In genomic region chr10:92021036-92021435, GRCm38 (mm10) we compare ENCODE assay signal across 20 mouse cellular contexts.
DNase-seq lines count a peak whose midpoint lies in the region; ATAC-seq and TF ChIP-seq lines count a peak whose summit lies in the region.
"Had no signal": no experiment of that assay in that cellular context is flagged by ENCODE, and none has a peak within 500 bp of the region (broad histone marks: within the 10 kb centered on the region; RNA-seq: fewer than 3 reads in every experiment).

No protein-coding gene starts in this region.

- H3K4me1 ChIP-seq in hindbrain, postnatal 0 days (ENCODE audit: insufficient read depth, low read length) = no peaks in the 10 kb centered on the region
- H3K4me1 ChIP-seq in hindbrain, embryonic 13.5 days (replicated peaks) = peaks cover 17% of the 10 kb centered on the region
- H3K4me1 ChIP-seq: embryonic facial prominence, embryonic 13.5 days; heart, embryonic 13.5 days; intestine, embryonic 15.5 days had no signal

- no peak for TF ChIP-seq CTCF in hindbrain, postnatal 0 days (IDR thresholded peaks at IDR 0.05; ENCODE audit: low read depth)

- no peak overlapping the region for H3K9ac ChIP-seq in hindbrain, postnatal 0 days (replicated peaks; ENCODE audit: low read length)
- H3K9ac ChIP-seq in hindbrain, embryonic 13.5 days = no peak overlapping the region
- H3K9ac ChIP-seq: embryonic facial prominence, embryonic 13.5 days; forebrain, embryonic 12.5 days; heart, embryonic 13.5 days; intestine, embryonic 15.5 days had no signal

- WGBS in hindbrain, postnatal 0 days = 53% methylated on average over 1 of the region's 1 CpGs
- WGBS in hindbrain, embryonic 13.5 days = 81% methylated on average over 1 of the region's 1 CpGs

- H3K4me2 ChIP-seq in hindbrain, postnatal 0 days (ENCODE audit: low read depth, low read length) = no peak overlapping the region
- no peak overlapping the region for H3K4me2 ChIP-seq in hindbrain, embryonic 13.5 days
- H3K4me2 ChIP-seq: embryonic facial prominence, embryonic 13.5 days; forebrain, embryonic 12.5 days; heart, embryonic 13.5 days; intestine, embryonic 15.5 days had no signal

- no peak for ATAC-seq in hindbrain, postnatal 0 days
- no peak for ATAC-seq in hindbrain, embryonic 13.5 days (ENCODE audit: low FRiP score)
- ATAC-seq: CD4-positive, CD25-positive, alpha-beta regulatory T cell, adult 4 months; intestine, embryonic 15.5 days had no signal

- DNase-seq in cerebellum, postnatal 10 days = peak; percentile 58 to 62
- no peak for DNase-seq in cerebellum, adult 9-10 months
- DNase-seq in heart, adult 8-10 months (ENCODE audit: low spot score) = peak; percentile 6
- DNase-seq in heart, adult 11 months = no peak
- peak; percentile 23 for DNase-seq in hindbrain, postnatal 0 days (ENCODE audit: low spot score)
- DNase-seq in Muller cell, postnatal 12 days (ENCODE audit: inconsistent ontology term) = peak; percentile 51
- DNase-seq: B cell, adult 2 months; cerebellum, adult 11-12 months; cerebellum, adult 9-11 months; gastrocnemius, adult 2 months; gastrocnemius, postnatal 25 days; heart, postnatal 4 days; kidney, adult 18-20 months had no signal

- H3K4me3 ChIP-seq in hindbrain, postnatal 0 days (ENCODE audit: low read length) = no peak overlapping the region
- H3K4me3 ChIP-seq in hindbrain, embryonic 13.5 days = no peak overlapping the region
- H3K4me3 ChIP-seq: embryonic facial prominence, embryonic 13.5 days; forebrain, embryonic 12.5 days; gastrocnemius, adult 2 months; heart, embryonic 13.5 days; intestine, embryonic 15.5 days had no signal

- H3K27me3 ChIP-seq in hindbrain, postnatal 0 days (ENCODE audit: insufficient read depth, low read length) = no peaks in the 10 kb centered on the region
- H3K27me3 ChIP-seq in hindbrain, embryonic 13.5 days = no peaks in the 10 kb centered on the region
- H3K27me3 ChIP-seq: embryonic facial prominence, embryonic 13.5 days; forebrain, embryonic 12.5 days; heart, embryonic 13.5 days; intestine, embryonic 15.5 days had no signal

- no peaks in the 10 kb centered on the region for H3K36me3 ChIP-seq in hindbrain, postnatal 0 days (ENCODE audit: insufficient read depth, low read length)
- H3K36me3 ChIP-seq in hindbrain, embryonic 13.5 days = no peaks in the 10 kb centered on the region
- H3K36me3 ChIP-seq: embryonic facial prominence, embryonic 13.5 days; forebrain, embryonic 12.5 days; G1E; heart, embryonic 13.5 days; intestine, embryonic 15.5 days had no signal

- no peak overlapping the region for H3K27ac ChIP-seq in hindbrain, postnatal 0 days
- H3K27ac ChIP-seq in hindbrain, embryonic 13.5 days = no peak overlapping the region
- H3K27ac ChIP-seq: embryonic facial prominence, embryonic 13.5 days; forebrain, embryonic 12.5 days; gastrocnemius, adult 2 months; heart, embryonic 13.5 days; intestine, embryonic 15.5 days had no signal

- H3K9me3 ChIP-seq in hindbrain, postnatal 0 days (ENCODE audit: low read length) = no peaks in the 10 kb centered on the region
- H3K9me3 ChIP-seq in hindbrain, embryonic 13.5 days = no peaks in the 10 kb centered on the region
- H3K9me3 ChIP-seq: embryonic facial prominence, embryonic 13.5 days; forebrain, embryonic 12.5 days; heart, embryonic 13.5 days; intestine, embryonic 15.5 days had no signal

Comparison
In these comparisons a context has a peak if more than half of its experiments do, and no peak if none do; other contexts are left out.
1. DNase-seq: peak in cerebellum, postnatal 10 days (2 of 2), heart, adult 8-10 months (single experiment), hindbrain, postnatal 0 days (single experiment) and Muller cell, postnatal 12 days (single experiment); none in cerebellum, adult 9-10 months (single experiment) and heart, adult 11 months (single experiment).